Mouse (Mus musculus): ENCODE results near the gene Myocd. TPM values are rescaled to one million over a fixed set of nuclear protein-coding genes. Genes with fewer than 3 reads are reported as not detected.

Myocd gene
- 1 to 10 TPM in 1 of 2 experiments, under 1 TPM in 1; 0.99 to 2.7 TPM for total RNA-seq (2021)
- long read RNA-seq, experiment 1 = 0 reads
- long read RNA-seq, experiment 2 = 0 reads

GRCm38 (mm10) chr11:65269851-65270473 lies at the start of gene Myocd:
TSS of gene Myocd (minus strand) at chr11:65269989.
- DNase-seq (ENCODE audit: low spot score in 2 of 2) = no peak

- DNase-seq (ENCODE audit: low spot score in 2 of 2) = no peak
Measured at GRCm38 (mm10) chr11:65303824-65304223, 34.0 kb upstream of the Myocd start.

- DNase-seq (ENCODE audit: low spot score in 2 of 2) = no peak
Measured at GRCm38 (mm10) chr11:65294128-65294833, 24.5 kb upstream of the Myocd start.

GRCm38 (mm10) chr11:65292994-65293393 lies 23.2 kb upstream of the Myocd start:
- DNase-seq (ENCODE audit: low spot score in 2 of 2) = no peak

GRCm38 (mm10) chr11:65287706-65288105 lies 17.9 kb upstream of the Myocd start:
- no peak for DNase-seq (ENCODE audit: low spot score in 2 of 2)

- DNase-seq (ENCODE audit: low spot score in 2 of 2) = no peak
Measured at GRCm38 (mm10) chr11:65286211-65286610, 16.4 kb upstream of the Myocd start.

GRCm38 (mm10) chr11:65275441-65275840 lies 5.7 kb upstream of the Myocd start:
- no peak for DNase-seq (ENCODE audit: low spot score in 2 of 2)

- no peak for DNase-seq (ENCODE audit: low spot score in 2 of 2)
Measured at GRCm38 (mm10) chr11:65271000-65271399, 1.2 kb upstream of the Myocd start.

- no peak for DNase-seq (ENCODE audit: low spot score in 2 of 2)
Measured at GRCm38 (mm10) chr11:65268310-65268709, 1.5 kb downstream of the Myocd start.

GRCm38 (mm10) chr11:65263466-65263865 lies 6.3 kb downstream of the Myocd start:
- DNase-seq (ENCODE audit: low spot score in 2 of 2) = peak in 1 of 2 experiments; percentile 13

- no peak for DNase-seq (ENCODE audit: low spot score in 2 of 2)
Measured at GRCm38 (mm10) chr11:65258997-65259396, 10.8 kb downstream of the Myocd start.

GRCm38 (mm10) chr11:65256143-65256542 lies 13.6 kb downstream of the Myocd start:
- DNase-seq (ENCODE audit: low spot score in 2 of 2) = no peak

GRCm38 (mm10) chr11:65255564-65255963 lies 14.2 kb downstream of the Myocd start:
- DNase-seq (ENCODE audit: low spot score in 2 of 2) = no peak

GRCm38 (mm10) chr11:65250366-65250765 lies 19.4 kb downstream of the Myocd start:
- no peak for DNase-seq (ENCODE audit: low spot score in 2 of 2)

GRCm38 (mm10) chr11:65246301-65247054 lies 23.3 kb downstream of the Myocd start:
- no peak for DNase-seq (ENCODE audit: low spot score in 2 of 2)

- no peak for DNase-seq (ENCODE audit: low spot score in 2 of 2)
Measured at GRCm38 (mm10) chr11:65243593-65243992, 26.2 kb downstream of the Myocd start.

GRCm38 (mm10) chr11:65240521-65240920 lies 29.3 kb downstream of the Myocd start:
- no peak for DNase-seq (ENCODE audit: low spot score in 2 of 2)

- no peak for DNase-seq (ENCODE audit: low spot score in 2 of 2)
Measured at GRCm38 (mm10) chr11:65237896-65238295, 31.9 kb downstream of the Myocd start.

- no peak for DNase-seq (ENCODE audit: low spot score in 2 of 2)
Measured at GRCm38 (mm10) chr11:65236907-65237306, 32.9 kb downstream of the Myocd start.

- DNase-seq (ENCODE audit: low spot score in 2 of 2) = no peak
Measured at GRCm38 (mm10) chr11:65235374-65235773, 34.4 kb downstream of the Myocd start.

GRCm38 (mm10) chr11:65231771-65232170 lies 38.0 kb downstream of the Myocd start:
- DNase-seq (ENCODE audit: low spot score in 2 of 2) = no peak

- no peak for DNase-seq (ENCODE audit: low spot score in 2 of 2)
Measured at GRCm38 (mm10) chr11:65226766-65227165, 43.0 kb downstream of the Myocd start.

All from adrenal gland, postnatal 4 days (tissue).